In genomic region chr5:127286886-127287285, GRCm38 (mm10) we compare ENCODE assay signal across 23 mouse cellular contexts. TPM values are rescaled to one million over a fixed set of nuclear protein-coding genes. Genes with fewer than 3 reads are reported as not detected.
DNase-seq lines count a peak whose midpoint lies in the region; ATAC-seq and TF ChIP-seq lines count a peak whose summit lies in the region.
"Had no signal": no experiment of that assay in that cellular context is flagged by ENCODE, and none has a peak within 500 bp of the region (broad histone marks: within the 10 kb centered on the region; RNA-seq: fewer than 3 reads in every experiment).

No protein-coding gene starts in this region.

- H3K36me3 ChIP-seq in hindbrain, postnatal 0 days (ENCODE audit: insufficient read depth, low read length): no peaks in the 10 kb centered on the region
- H3K36me3 ChIP-seq in hindbrain, embryonic 16.5 days (ENCODE audit: control insufficient read depth, insufficient read depth, low read length): no peaks in the 10 kb centered on the region
- no peaks in the 10 kb centered on the region for H3K36me3 ChIP-seq in midbrain, postnatal 0 days (ENCODE audit: insufficient read depth, low read length)
- H3K36me3 ChIP-seq in midbrain, embryonic 15.5 days (replicated peaks): no peaks in the 10 kb centered on the region
- H3K36me3 ChIP-seq: embryonic facial prominence, embryonic 15.5 days; forebrain, embryonic 12.5 days had no signal

- H3K4me2 ChIP-seq in hindbrain, postnatal 0 days (ENCODE audit: low read depth, low read length): no peak overlapping the region
- no peak overlapping the region for H3K4me2 ChIP-seq in hindbrain, embryonic 16.5 days (ENCODE audit: low read length)
- no peak overlapping the region for H3K4me2 ChIP-seq in midbrain, postnatal 0 days (ENCODE audit: low read depth, low read length, poor library complexity, severe bottlenecking)
- H3K4me2 ChIP-seq in midbrain, embryonic 15.5 days: no peak overlapping the region
- H3K4me2 ChIP-seq: embryonic facial prominence, embryonic 13.5 days; embryonic facial prominence, embryonic 15.5 days; forebrain, embryonic 12.5 days had no signal

- ATAC-seq in hindbrain, postnatal 0 days: no peak
- no peak for ATAC-seq in hindbrain, embryonic 16.5 days
- no peak for ATAC-seq in midbrain, postnatal 0 days (ENCODE audit: low FRiP score)
- ATAC-seq in midbrain, embryonic 15.5 days (replicated peaks): no peak
- ATAC-seq: forebrain, embryonic 16.5 days had no signal

- H3K9ac ChIP-seq in hindbrain, postnatal 0 days (replicated peaks; ENCODE audit: low read length): no peak overlapping the region
- H3K9ac ChIP-seq in hindbrain, embryonic 16.5 days (ENCODE audit: low read depth, low read length): no peak overlapping the region
- no peak overlapping the region for H3K9ac ChIP-seq in midbrain, postnatal 0 days (replicated peaks; ENCODE audit: low read length, poor library complexity, severe bottlenecking)
- H3K9ac ChIP-seq in midbrain, embryonic 15.5 days: no peak overlapping the region
- H3K9ac ChIP-seq: embryonic facial prominence, embryonic 13.5 days; embryonic facial prominence, embryonic 15.5 days; forebrain, embryonic 12.5 days had no signal

- no peak overlapping the region for H3K27ac ChIP-seq in hindbrain, postnatal 0 days
- no peak overlapping the region for H3K27ac ChIP-seq in hindbrain, embryonic 16.5 days (ENCODE audit: low read depth, low read length)
- no peak overlapping the region for H3K27ac ChIP-seq in midbrain, postnatal 0 days (ENCODE audit: low read depth, low read length)
- no peak overlapping the region for H3K27ac ChIP-seq in midbrain, embryonic 15.5 days
- H3K27ac ChIP-seq: embryonic facial prominence, embryonic 13.5 days; embryonic facial prominence, embryonic 15.5 days; forebrain, embryonic 10.5 days; forebrain, embryonic 12.5 days had no signal

- no peak for TF ChIP-seq POLR2A in brain, embryonic 14.5 days (IDR thresholded peaks at IDR 0.05; ENCODE audit: borderline replicate concordance, extremely low read depth, insufficient read depth, insufficient read length, poor library complexity, severe bottlenecking)

- no peaks in the 10 kb centered on the region for H3K27me3 ChIP-seq in hindbrain, postnatal 0 days (ENCODE audit: insufficient read depth, low read length)
- H3K27me3 ChIP-seq in hindbrain, embryonic 16.5 days (replicated peaks; ENCODE audit: control insufficient read depth, insufficient read depth, low read length): no peaks in the 10 kb centered on the region
- no peaks in the 10 kb centered on the region for H3K27me3 ChIP-seq in midbrain, postnatal 0 days (ENCODE audit: insufficient read depth, low read length)
- no peaks in the 10 kb centered on the region for H3K27me3 ChIP-seq in midbrain, embryonic 15.5 days (replicated peaks)
- H3K27me3 ChIP-seq: embryonic facial prominence, embryonic 13.5 days; embryonic facial prominence, embryonic 15.5 days; forebrain, embryonic 12.5 days had no signal

- WGBS in hindbrain, postnatal 0 days: 27% methylated on average over 5 of the region's 5 CpGs
- WGBS in hindbrain, embryonic 16.5 days: 29% methylated on average over 5 of the region's 5 CpGs
- WGBS in midbrain, postnatal 0 days: 61% methylated on average over 5 of the region's 5 CpGs
- WGBS in midbrain, embryonic 15.5 days: 52% methylated on average over 5 of the region's 5 CpGs

- peak; percentile 28 for DNase-seq in hindbrain, postnatal 0 days (ENCODE audit: low spot score)
- DNase-seq in midbrain, postnatal 0 days (ENCODE audit: low spot score): peak; percentile 33
- DNase-seq in brain, embryonic 14.5 days (ENCODE audit: low read depth): peak; percentile 79
- no peak for DNase-seq in cerebellum, postnatal 10 days
- DNase-seq: adrenal gland, adult 2 months; adrenal gland, postnatal 10 days; adrenal gland, postnatal 25 days; cerebellum, adult 11-12 months; cerebellum, adult 2 months; cerebellum, adult 9-10 months; cerebellum, postnatal 14 days; cerebellum, postnatal 36 days; embryo, embryonic 11 days had no signal

- TF ChIP-seq CTCF in hindbrain, postnatal 0 days (IDR thresholded peaks at IDR 0.05; ENCODE audit: low read depth): no peak
- TF ChIP-seq CTCF in midbrain, postnatal 0 days (IDR thresholded peaks at IDR 0.05): no peak
- TF ChIP-seq CTCF in brain, embryonic 14.5 days (IDR thresholded peaks at IDR 0.05; ENCODE audit: borderline replicate concordance, extremely low read depth, insufficient read depth, insufficient read length): no peak

- H3K4me3 ChIP-seq in hindbrain, postnatal 0 days (ENCODE audit: low read length): no peak overlapping the region
- H3K4me3 ChIP-seq in hindbrain, embryonic 16.5 days (ENCODE audit: low read length): no peak overlapping the region
- no peak overlapping the region for H3K4me3 ChIP-seq in midbrain, postnatal 0 days (ENCODE audit: low read depth, low read length)
- H3K4me3 ChIP-seq in midbrain, embryonic 15.5 days: no peak overlapping the region
- H3K4me3 ChIP-seq: embryonic facial prominence, embryonic 13.5 days; embryonic facial prominence, embryonic 15.5 days; erythroblast, embryonic 14.5 days; forebrain, embryonic 10.5 days; forebrain, embryonic 12.5 days had no signal

- H3K9me3 ChIP-seq in hindbrain, postnatal 0 days (ENCODE audit: low read length): no peaks in the 10 kb centered on the region
- H3K9me3 ChIP-seq in hindbrain, embryonic 16.5 days (ENCODE audit: control insufficient read depth, low read length): peaks cover 2% of the 10 kb centered on the region; the same call in 1 of the 2 replicates
- no peaks in the 10 kb centered on the region for H3K9me3 ChIP-seq in midbrain, postnatal 0 days (ENCODE audit: low read length)
- H3K9me3 ChIP-seq in midbrain, embryonic 15.5 days: no peaks in the 10 kb centered on the region
- H3K9me3 ChIP-seq: forebrain, embryonic 10.5 days; forebrain, embryonic 12.5 days had no signal

- H3K4me1 ChIP-seq in hindbrain, postnatal 0 days (ENCODE audit: insufficient read depth, low read length): 0 out of 2 replicates have a peak, but pooled peaks cover 7% of the 10 kb centered on the region
- H3K4me1 ChIP-seq in hindbrain, embryonic 16.5 days (ENCODE audit: control insufficient read depth, insufficient read depth, low read depth, low read length): peaks cover 15% of the 10 kb centered on the region
- peaks cover 6% of the 10 kb centered on the region; the same call in 1 of the 2 replicates for H3K4me1 ChIP-seq in midbrain, postnatal 0 days (ENCODE audit: insufficient read depth, low read length)
- H3K4me1 ChIP-seq in midbrain, embryonic 15.5 days: peaks cover 11% of the 10 kb centered on the region

RNA-seq across cellular contexts. Expression of gene Tmem132c, which starts 45.3 kb away (rescaled TPM):
- total RNA-seq in hindbrain, postnatal 0 days (2014; rRNA removed): 46.0 and 52.7 TPM in 2 replicates
- polyA plus RNA-seq in hindbrain, postnatal 0 days (2015; fragmentation: Nextera tagmentation; extraction: Ambion mirVana): 12.9 and 13.5 TPM in 2 replicates
- polyA plus RNA-seq in hindbrain, embryonic 16.5 days (2015; fragmentation: Nextera tagmentation; extraction: Ambion mirVana): 12.0 and 15.1 TPM in 2 replicates
- total RNA-seq in midbrain, postnatal 0 days (2014; rRNA removed): 37.9 and 40.0 TPM in 2 replicates
- 8.7 and 10.2 TPM in 2 replicates for polyA plus RNA-seq in midbrain, postnatal 0 days (2015; fragmentation: Nextera tagmentation; extraction: Ambion mirVana)
- polyA plus RNA-seq in midbrain, embryonic 15.5 days (2015; fragmentation: Nextera tagmentation; extraction: Ambion mirVana): 11.5 and 13.3 TPM in 2 replicates
- 9.5 and 17.2 TPM in 2 replicates for polyA plus RNA-seq in brain, embryonic 14.5 days (2012; rRNA removed)
- total RNA-seq: common myeloid progenitor, adult 5-6 weeks; MEL had no signal
- polyA plus RNA-seq: erythroblast, embryonic 14.5 days had no signal

Comparison
In these comparisons a context has a peak if more than half of its experiments do, and no peak if none do; other contexts are left out.
1. DNase-seq: peak in hindbrain, postnatal 0 days (single experiment), midbrain, postnatal 0 days (single experiment) and brain, embryonic 14.5 days (single experiment); none in cerebellum, postnatal 10 days (0 of 2).